Mouse (Mus musculus) cerebellum, adult 11 months (tissue): ENCODE measurements around the gene Gpc6.

ENCODE experiments used
- DNase-seq: peaks from one replicate; pipeline ENCODE4 v3.0.0; 2022

The Gpc6 gene

DNA sequence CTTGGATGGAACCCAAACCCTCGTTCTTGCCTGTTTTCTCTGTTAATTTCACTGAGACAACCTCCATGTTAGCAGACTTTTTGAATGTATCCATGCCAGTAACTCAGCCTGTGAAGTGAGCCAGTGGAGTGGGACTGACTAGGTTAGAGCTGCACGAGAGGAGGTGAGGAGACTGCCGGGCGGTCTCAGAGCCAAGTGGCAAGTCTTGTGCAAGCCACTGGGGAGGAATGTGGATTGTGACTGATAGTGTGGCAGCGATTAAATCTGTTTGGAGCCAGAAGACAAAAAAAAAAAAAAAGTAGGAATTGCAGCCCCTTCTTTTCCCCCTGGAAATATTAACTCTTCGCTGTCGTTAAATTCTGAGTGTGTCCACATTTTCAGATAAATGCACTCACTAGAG, 831.4 kb downstream of the Gpc6 start:
- DNase-seq = no peak

DNA sequence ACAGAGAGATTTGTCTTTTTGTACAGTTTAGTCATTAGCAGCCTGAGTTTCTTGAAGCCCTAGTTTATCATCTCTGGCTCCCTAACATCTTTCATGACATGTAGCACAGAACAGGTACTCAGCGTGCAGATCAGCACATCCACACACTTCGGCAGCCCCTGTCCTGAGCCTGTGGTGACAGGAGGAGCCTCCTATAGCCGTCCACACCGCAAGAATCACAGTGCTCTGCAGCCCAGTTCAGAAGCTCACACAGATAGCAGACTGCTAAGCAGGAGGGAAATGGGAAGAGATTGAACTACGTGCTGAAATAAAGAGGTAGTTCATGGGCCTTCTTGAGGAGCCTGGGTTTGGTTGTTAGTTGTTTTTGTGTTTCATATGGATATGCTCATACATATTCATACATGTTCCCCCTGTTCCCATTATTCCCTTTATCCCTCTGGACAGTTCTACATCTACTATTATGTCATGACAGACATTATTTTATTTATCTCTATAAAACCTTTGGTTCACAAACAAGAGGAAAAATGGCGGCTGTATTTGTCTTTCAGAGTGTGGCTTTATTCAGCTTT, 832.8 kb downstream of the Gpc6 start:
- DNase-seq = no peak

DNA sequence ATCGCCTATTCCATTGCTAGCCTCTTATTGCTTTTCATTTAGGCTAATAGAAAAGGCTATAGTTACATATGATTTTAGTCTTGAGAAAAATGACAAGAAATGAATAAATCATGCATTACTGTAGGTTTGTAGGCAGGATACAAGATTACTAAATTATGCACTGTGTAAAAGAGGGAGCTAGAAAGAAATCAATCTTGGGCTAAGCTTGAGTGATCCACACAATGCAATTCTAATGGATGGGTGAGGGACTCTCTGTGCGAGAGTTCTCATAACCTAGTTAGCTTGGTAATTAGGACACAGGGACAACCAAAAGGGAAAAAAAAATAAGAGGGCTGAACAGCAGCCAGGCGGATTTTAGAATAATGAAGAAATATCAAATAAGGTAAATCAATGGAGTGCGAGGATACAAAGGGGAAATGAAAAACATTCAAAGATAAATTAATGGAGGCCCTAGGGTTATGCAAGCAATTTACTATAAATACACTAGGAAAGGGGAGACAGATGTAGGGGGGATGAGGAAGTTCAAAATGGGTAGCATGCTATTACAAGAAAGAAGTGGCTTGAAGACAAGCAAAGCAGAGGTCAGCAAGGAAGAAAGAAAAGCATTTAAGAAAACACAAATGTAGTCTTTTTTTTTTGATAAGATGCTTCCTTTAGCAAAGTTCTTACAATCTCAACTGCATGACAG, 835.9 kb downstream of the Gpc6 start:
- DNase-seq = no peak

DNA sequence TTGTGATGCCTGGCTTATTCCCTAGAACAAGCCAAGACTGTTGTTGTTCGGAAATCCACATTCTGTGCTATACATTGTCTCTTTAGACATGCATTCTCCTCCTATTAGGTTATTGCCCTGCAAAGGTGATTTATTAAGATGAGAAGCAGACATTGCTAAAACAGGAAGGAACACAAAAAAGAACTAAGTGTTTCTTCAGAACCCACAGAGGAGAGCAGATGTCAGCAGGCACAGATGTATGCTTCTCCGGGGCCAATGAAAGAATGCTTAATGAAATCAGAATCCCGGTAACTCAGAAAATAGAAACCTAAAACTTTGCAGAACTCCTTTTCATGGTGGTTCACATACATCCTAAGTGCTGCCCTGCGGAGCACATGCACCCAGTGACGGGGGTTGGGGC, 837.8 kb downstream of the Gpc6 start:
- no peak for DNase-seq

DNA sequence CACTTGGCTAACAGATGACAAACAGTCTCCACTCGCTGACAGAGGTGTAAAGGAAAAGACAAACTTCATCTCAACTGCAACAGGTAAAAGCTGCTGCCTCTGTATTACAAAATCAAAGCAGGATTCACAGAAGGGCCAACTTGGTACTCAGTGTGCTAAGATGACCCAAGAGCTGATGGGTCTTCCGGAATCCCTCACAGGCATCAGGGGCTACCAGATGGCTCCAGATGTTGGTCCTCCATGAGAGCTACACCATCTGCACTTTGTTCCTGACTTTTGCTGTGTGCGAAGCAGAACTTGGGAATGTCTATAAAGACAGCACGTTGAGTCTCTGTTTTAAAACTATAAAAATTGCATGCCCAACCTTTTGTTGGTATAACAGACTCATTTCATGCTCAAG, 842.7 kb downstream of the Gpc6 start:
- no peak for DNase-seq

DNA sequence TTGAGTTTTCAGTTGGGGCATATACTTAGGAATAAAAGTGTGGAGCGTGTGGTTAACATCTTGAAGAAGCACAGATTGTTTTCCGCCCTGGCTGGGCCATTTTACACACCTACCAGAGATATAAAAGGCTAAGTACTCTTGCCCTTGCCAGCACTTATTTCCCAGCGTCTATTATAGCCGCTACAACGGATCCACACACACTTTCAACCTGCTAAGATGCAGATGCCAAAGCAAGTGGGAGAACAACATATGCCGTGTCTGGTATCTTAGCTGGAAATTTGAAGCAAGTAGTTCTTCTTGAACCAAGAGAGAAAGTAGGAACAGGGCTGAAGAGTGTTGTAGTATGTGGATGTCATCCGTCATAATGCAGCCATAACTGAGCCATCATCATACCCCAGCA, 843.6 kb downstream of the Gpc6 start:
- no peak for DNase-seq

DNA sequence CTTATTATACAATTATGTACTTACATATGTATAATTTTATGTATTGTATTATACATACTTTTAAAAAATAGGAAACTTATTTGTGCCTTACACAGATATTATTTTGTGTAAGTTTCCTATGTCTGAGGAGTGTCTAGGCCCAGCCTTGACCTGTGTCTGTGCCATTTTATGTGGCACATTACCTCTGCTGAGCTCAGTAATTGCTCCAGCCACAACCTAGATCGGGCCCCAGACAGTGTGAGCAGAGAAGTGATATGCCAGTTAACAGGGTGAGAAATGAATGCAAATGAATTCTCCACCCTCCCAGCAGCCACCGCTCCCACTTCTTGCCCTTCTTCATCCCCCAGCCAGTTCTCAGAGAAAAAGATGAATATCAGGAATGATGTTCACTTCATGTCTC, 848.3 kb downstream of the Gpc6 start:
- no peak for DNase-seq

DNA sequence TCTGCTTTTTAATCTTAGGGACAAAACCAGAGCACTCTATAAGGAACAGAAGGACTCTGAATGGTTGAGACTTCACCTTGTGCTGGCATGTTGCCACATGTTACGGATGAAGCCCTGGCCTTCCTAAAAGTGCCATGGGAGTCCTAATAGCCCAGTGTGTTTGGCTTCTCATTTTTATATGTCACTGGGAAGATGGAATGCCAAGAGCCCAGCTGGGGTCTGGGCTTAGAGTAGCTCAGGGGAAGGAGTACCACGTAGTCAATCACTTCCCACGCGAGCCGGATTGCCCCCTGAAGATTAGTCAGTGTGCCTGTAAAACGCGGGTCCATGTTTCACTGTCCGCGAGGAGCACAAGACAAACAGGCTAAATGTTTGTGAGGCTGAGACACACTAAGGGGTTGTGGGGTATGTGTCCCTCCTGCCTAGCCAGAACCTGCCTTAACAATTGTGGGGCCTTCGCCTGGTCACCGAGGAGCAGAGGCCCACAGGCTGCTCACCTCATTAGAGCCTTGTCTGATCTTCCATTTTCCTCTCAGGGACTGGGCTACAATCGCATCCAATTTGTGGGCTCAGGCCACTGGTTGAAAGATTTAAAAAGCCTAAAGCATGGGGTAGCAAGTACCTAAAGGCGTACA, 852.9 kb downstream of the Gpc6 start:
- DNase-seq = no peak

DNA sequence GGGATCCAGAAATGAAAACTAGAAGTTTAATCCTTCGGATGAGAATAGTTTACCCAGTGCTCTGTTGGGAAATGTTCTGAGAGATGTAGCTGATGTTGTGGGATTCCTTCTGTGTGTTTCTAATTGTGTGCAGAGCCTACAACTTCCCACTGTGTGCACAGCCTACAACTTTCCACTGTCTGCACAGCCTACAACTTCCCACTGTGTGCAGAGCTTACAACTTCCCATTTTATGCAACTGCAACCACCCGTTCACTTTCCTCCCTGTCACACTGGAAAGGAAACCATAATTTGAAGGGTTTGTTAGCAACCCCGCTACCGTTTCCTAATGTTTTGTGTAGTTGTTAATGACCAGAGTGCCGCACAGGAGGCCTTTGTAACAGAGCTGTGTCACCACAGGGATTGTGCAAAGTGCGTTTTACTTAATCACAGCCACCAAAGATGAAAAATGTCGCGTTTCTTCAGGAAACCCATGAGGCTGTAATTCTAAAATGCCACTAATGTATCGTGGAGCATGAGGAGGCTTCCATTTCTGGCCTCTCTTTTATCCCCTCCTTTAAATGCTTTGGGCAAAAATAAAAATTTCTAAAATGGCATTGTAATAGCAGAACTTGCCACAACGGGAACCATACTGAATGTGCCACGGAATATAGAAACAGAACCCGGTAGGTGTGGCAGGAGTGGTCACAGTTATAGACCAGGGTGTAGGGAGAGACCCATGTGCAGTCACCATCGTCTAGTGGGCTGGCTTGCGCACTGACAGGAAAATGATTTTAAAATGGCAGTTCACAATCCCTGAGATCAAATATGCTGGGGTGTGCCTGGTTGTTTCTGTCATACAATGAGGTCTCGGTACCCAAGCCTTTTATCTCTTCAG, 853.7 kb downstream of the Gpc6 start:
- DNase-seq = no peak

DNA sequence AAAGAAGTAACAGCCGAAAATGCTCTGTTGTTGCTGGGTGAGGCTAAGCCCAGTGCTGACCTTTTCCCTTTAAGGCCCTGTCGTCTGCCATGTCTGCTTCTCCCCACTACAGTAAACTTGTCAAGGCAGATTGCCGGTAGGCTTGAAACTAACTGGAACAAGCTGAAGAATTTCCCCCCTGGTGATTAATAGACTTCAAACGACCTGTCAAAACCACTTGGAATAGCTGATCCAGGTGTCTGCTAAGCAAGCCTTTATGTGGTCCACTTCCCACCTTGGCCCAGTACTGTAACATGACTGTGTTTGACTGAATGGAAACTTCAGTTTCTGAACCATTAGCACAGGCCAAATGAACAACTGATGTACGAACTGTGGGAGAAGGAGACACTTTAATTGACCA, 856.6 kb downstream of the Gpc6 start:
- DNase-seq = no peak

DNA sequence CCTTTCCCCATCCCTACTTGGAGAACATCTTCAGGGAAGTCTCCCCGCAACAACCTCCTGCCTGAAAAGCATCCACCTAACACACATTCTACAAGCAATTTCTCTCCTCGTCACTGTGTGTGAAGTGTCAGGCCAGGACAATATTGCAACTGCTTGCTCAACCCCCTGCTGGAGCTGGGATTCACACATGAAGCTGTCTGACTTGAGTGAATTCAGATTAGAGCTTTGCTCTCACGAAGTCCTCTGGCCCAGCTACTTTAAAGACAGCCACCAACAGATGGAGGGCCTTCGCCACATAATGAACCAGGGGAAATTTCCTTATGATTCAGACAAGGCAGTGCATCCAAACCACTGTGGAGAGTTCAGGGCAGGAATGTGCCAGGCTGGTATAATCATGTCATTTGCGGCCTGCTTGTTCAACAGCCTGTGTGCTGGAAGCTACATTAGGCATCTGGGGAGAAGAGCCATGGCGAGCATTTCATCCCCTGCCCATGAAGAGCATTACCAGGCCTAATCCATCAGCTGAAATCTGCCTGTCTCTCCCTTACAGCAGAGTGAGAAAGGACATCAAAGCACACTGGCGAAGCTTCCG, 858.7 kb downstream of the Gpc6 start:
- DNase-seq = no peak

DNA sequence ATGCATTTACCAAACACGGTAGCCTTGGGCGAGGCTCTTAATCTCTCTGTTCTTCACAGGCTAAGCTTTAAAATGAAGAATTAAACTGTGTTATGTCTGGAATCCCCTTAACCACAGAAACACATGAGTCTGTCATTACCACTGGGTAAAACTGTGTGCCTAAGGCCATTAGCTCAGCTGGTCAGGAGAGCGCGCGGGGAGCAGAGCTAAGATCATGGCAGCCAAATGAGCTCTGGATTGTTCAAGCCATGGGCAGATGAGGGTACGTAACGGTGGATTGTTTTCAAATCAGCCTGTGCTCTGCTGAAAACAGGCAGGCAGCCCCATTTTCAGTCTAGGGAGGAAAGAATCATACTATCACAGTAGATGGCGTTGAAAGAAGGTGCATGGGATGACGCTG, 859.8 kb downstream of the Gpc6 start:
- no peak for DNase-seq

DNA sequence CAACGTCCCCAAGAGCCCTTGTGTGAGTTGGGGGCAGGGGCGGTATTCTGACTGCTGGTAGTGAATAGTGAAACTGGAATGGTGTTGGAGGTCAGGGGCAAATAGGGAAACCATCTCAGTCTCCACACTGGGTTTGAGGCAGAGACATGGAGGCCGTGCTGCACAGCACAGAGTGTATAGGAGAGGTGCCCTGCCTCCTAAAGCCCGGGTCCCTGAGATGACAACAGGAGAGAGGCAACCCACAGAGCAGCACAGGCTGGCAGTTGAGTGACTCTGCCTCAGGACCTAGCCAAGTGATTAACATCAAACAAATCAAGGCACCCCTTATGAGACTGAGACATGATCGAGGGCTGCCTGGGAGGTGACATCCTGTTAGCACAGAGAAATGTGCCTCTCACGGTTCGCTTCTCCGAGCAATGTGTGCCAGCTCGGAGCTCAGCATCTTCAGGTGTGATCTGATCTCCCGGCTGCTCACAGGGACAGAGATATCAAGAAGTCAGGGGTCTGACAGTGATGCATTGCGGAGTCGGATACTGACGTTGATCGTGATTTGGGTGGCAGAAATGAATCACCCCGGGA, 860.5 kb downstream of the Gpc6 start:
- no peak for DNase-seq

DNA sequence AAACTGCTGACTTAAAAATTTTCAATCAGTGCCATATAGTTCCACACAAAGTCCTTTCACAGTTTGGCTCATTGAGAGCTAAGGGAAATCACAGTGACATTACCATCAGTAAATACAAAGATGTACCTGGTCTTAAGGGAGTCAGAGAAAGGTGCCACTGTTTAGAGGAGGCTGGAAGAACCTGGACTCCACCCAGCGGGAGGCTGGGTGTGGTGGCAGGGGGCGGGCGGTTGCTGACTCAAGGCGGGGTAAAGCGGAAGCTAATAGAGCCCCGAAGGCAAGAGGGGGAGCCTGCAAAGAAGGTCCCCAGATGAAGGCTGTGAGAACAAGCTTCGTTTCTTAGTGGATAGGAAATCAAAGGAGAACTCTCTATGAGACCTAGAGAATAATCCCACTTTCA, 861.5 kb downstream of the Gpc6 start:
- DNase-seq = no peak

DNA sequence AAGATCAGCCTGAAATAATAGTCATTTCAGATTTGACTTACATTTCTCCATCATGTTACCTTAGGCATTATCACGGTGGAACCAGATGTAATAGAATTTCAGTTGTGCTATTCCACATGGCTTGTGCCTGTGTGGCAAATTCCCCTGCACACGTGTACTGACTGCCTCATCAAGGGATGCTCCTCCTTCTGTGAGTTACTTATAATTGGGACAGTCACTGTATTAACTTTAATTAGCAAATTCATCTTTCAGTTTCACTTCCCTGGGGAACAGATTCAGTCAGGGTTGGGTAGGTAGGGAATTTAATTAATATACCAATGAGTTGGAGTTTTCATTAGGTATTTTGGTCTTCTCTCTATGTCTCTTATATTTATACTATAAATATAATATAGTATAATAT, 869.8 kb downstream of the Gpc6 start:
- no peak for DNase-seq

DNA sequence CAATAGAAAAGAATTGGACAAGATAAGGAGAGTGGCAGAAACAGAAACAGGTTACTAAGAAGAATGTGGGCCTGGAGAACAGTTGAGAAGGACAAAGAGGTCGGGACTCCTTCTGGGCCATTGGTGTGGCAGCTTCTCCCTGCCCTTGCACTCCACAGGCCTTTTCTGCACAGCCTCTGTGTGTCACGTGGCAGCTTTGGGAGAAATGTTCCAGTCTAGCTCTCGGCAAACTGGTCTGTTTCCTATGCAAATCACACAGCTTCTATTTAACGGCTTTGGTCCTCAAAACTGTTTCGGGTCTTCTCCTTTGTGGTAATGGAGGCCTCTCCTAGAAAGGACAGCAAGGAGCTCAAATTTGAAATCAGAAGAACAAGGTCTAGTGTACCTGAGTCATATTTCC, 871.5 kb downstream of the Gpc6 start:
- no peak for DNase-seq

DNA sequence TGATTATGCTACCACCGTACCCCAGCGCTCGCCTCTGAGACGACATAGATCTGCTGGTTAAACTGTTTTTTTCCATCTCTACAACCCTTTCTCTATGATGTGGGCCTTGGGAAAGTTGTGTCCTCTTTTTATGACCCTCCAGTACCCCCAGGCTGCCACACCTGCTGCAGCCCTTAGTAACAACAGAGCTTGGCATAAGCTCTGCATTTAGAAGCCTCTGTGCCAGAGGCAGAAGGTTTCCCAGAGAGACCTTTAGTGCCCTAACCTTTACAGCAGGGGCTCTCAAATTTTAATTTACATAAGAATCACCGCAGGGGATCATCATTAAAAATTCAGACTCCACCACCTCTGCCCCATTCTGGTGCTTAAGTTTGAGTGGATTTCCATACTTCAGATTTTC, 875.3 kb downstream of the Gpc6 start:
- DNase-seq = no peak

DNA sequence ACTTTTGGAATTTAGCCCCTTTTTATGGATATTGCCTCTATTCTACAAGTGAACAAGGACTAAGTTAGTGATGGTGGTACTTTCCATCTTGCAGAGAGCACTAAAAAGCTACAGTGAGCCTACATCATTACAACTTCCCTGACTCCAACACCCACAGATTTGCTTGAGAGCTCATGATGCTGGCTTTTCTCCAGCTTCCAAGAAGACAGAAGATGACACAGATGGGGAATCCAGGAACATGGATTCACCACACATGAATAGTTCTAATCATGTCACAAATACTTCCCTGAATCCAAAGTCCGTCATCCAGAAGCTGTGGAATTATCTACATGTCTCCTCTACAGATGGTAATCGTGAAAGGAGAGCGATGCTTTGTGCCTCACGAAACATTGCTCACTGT, 882.7 kb downstream of the Gpc6 start:
- no peak for DNase-seq

DNA sequence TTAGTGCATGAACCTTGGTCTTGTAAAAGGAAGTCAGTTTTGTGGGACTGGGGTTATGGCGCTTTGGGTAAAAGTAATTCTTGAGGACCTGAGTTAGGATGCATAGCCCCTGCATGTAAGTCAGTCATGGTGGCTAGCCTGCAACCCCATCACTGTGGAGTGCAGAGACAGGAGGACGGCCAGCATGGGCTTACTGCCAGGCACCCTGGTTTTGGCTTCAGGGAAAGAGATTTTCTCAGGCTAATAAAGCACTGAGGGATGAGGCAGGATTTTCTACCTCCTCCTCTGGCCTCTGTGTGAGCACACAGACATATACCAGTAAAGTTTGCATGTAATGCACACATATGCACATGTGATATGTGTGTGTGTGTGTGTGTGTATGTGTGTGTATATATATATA, 883.2 kb downstream of the Gpc6 start:
- DNase-seq = no peak

DNA sequence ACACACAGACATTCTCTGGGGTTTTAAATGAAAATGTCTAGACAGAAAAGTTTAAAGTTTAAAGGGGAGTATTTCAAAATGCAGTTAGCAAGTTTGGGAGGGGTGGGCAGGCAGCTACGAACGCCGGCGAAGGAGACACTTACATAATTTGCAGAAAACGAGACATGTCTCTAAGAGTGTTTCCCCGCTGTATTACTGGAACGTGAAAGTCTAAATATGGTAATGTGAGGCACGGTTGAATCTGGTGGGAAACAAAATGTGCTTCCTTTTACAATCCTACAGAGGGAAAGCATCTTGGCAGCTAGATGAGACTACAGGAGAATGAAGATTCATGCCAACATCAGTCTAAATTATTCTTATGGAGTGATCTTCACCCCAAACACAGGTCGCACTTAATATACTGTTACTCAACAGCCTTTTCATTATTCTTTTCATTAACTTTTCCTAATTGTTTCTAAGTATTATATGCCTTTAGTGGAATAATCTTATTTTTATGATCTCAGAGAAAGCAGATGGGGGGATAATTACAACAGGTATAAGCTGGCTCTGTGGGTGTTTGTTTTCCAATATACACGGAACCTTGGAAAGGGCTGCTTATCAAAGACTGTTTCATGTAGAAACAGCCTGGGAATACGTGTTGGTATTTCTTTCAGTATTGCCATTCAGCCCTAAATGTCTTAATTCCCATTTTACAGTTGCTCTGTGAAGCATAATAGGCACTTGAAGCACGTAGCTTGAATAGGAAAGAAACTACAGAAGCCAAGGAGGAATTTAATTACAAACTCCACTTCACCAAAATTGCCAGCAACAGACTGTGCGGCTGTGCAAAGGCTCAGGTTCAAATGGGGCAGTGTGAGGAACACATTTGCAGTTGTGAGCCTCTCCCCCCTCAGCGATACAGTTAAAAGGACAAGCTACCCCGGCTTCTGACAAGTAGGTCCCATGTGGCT, 885.5 kb downstream of the Gpc6 start:
- no peak for DNase-seq

DNA sequence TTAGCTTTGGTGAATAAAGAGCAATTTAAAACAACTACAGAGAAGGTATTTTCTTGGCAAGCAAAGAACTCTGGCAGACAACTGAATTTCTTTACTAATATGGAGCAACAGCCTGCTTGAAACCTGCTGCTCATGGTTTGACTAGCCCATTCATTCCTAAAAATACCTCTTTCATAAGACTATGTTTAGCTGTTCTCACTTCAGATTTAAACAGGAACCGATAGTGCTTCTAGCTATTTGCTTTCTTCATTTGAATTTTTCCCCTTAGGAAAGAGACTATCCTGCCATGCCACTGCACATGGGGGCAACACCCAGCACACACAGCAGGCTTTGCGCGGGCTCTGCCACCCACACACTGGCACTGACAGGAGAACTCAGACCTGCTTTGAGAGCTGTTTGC, 888.4 kb downstream of the Gpc6 start:
- DNase-seq = no peak

DNA sequence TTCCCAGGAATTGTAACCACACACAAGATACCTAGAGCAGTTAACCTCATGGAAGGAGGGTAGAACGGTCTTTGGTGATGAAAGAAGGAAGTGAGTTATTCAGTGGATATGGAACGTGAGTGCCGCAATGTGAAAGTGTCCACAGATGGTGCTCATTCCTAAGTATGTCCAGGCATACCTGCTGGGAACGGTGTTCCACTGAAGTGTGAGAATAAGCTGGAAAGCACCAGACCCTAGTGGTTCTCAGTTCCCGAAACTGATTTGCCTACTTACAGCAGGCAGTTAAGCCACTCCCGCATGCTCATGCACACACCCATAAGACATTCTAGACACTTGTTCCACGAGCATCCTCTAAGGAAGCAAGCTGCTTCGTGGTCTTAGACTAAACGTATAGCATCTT, 890.9 kb downstream of the Gpc6 start:
- DNase-seq = no peak
